Mouse (Mus musculus): ENCODE results near the gene Arid3a. TPM values are rescaled to one million over a fixed set of nuclear protein-coding genes. Genes with fewer than 3 reads are reported as not detected.

Arid3a gene
- total and polyA plus RNA-seq, 3 experiments = 1.3 to 1.7 (median 1.5) TPM

GRCm38 (mm10) chr10:79984195-79984816 is 57.5 kb downstream of the Arid3a start, which contains the start of gene Tmem259:
Gene Tmem259, minus strand, starts transcription at chr10:79984330.
- peak; percentile 92 to 93 for DNase-seq
- WGBS = under 1% methylated on average over 49 of the region's 49 CpGs
- Histone ChIP-seq H3K4me3 (peak within 1 kb of the TSS; percentile 92), H3K36me3 (ENCODE audit: control insufficient read depth, insufficient read depth, low read length) (no peaks in the 10 kb centered on the region), H3K9ac (ENCODE audit: low read depth, low read length) (peak within 1 kb of the TSS; percentile 87), H3K79me2 (replicated peaks; ENCODE audit: control insufficient read depth, insufficient read depth, low read length) (peaks cover 5% of the 10 kb centered on the region), H3K4me1 (ENCODE audit: control insufficient read depth, insufficient read depth, low read length) (peaks cover 20% of the 10 kb centered on the region), H3K27ac (peak within 1 kb of the TSS; percentile 96), H3K27me3 (ENCODE audit: control insufficient read depth, insufficient read depth, low read length) (no peaks in the 10 kb centered on the region)
- intact Hi-C loops (cut with DNase I) = loop anchor here (1.0 to 10.0 kb wide), 3 partner anchors 58 to 280 kb away; partner anchors contain the start of genes Arid3a, Dazap1 and Gamt
- no peak for TF ChIP-seq EP300 (IDR thresholded peaks at IDR 0.05; ENCODE audit: insufficient read depth, low read depth, low read length)
- peak; percentile 69 for TF ChIP-seq CTCF (IDR thresholded peaks at IDR 0.05)
- TF ChIP-seq POLR2A (IDR thresholded peaks at IDR 0.05; ENCODE audit: insufficient read depth, low read depth, low read length) = 0 out of 2 replicates have a peak, but pooled peaks have one; percentile 8

GRCm38 (mm10) chr10:79984871-79985270 is 58.0 kb downstream of the Arid3a start:
- peak overlapping the region; percentile 92 for H3K4me3 ChIP-seq
- H3K27me3 ChIP-seq (ENCODE audit: control insufficient read depth, insufficient read depth, low read length) = no peaks in the 10 kb centered on the region
- H3K79me2 ChIP-seq (replicated peaks; ENCODE audit: control insufficient read depth, insufficient read depth, low read length) = peaks cover 5% of the 10 kb centered on the region
- WGBS = 0% methylated on average over 22 of the region's 22 CpGs
- H3K9ac ChIP-seq (ENCODE audit: low read depth, low read length) = peak overlapping the region; percentile 73
- no peaks in the 10 kb centered on the region for H3K36me3 ChIP-seq (ENCODE audit: control insufficient read depth, insufficient read depth, low read length)
- TF ChIP-seq CTCF (IDR thresholded peaks at IDR 0.05) (no peak), POLR2A (IDR thresholded peaks at IDR 0.05; ENCODE audit: insufficient read depth, low read depth, low read length) (peak; percentile 50; the same call in 1 of the 2 replicates), EP300 (IDR thresholded peaks at IDR 0.05; ENCODE audit: insufficient read depth, low read depth, low read length) (peak; percentile 60)
- peak; percentile 92 to 98 for DNase-seq
- peaks cover 23% of the 10 kb centered on the region for H3K4me1 ChIP-seq (ENCODE audit: control insufficient read depth, insufficient read depth, low read length)
- intact Hi-C loops (cut with DNase I) = loop anchor here (1.0 to 10.0 kb wide), 4 partner anchors 58 to 280 kb away; partner anchors contain the start of genes Arid3a, Dazap1 and Gamt
- H3K27ac ChIP-seq = peak overlapping the region; percentile 96

GRCm38 (mm10) chr10:79985334-79986231 is 58.7 kb downstream of the Arid3a start:
- Histone ChIP-seq H3K36me3 (ENCODE audit: control insufficient read depth, insufficient read depth, low read length) (no peaks in the 10 kb centered on the region), H3K27me3 (ENCODE audit: control insufficient read depth, insufficient read depth, low read length) (no peaks in the 10 kb centered on the region), H3K4me1 (ENCODE audit: control insufficient read depth, insufficient read depth, low read length) (peaks cover 23% of the 10 kb centered on the region), H3K4me3 (peak overlapping the region; percentile 92), H3K9ac (ENCODE audit: low read depth, low read length) (peak overlapping the region; percentile 84), H3K79me2 (replicated peaks; ENCODE audit: control insufficient read depth, insufficient read depth, low read length) (peaks cover 5% of the 10 kb centered on the region), H3K27ac (peak overlapping the region; percentile 96)
- intact Hi-C loops (cut with DNase I) = loop anchor here (2.0 to 10.0 kb wide), 4 partner anchors 59 to 279 kb away; partner anchors contain the start of genes Arid3a, Dazap1, Gamt and Stk11
- TF ChIP-seq POLR2A (IDR thresholded peaks at IDR 0.05; ENCODE audit: insufficient read depth, low read depth, low read length) (peak; percentile 74; the same call in 1 of the 2 replicates), EP300 (IDR thresholded peaks at IDR 0.05; ENCODE audit: insufficient read depth, low read depth, low read length) (peak; percentile 56; the same call in 1 of the 2 replicates), CTCF (IDR thresholded peaks at IDR 0.05) (no peak)
- 1% methylated on average over 35 of the region's 35 CpGs for WGBS
- peak; percentile 81 to 84 for DNase-seq

GRCm38 (mm10) chr10:79986232-79986878 is 59.5 kb downstream of the Arid3a start:
- H3K27ac ChIP-seq = peak overlapping the region; percentile 96
- no peak for TF ChIP-seq EP300 (IDR thresholded peaks at IDR 0.05; ENCODE audit: insufficient read depth, low read depth, low read length)
- no peak for TF ChIP-seq CTCF (IDR thresholded peaks at IDR 0.05)
- no peak for TF ChIP-seq POLR2A (IDR thresholded peaks at IDR 0.05; ENCODE audit: insufficient read depth, low read depth, low read length)
- WGBS = 10% methylated on average over 6 of the region's 6 CpGs
- H3K27me3 ChIP-seq (ENCODE audit: control insufficient read depth, insufficient read depth, low read length) = no peaks in the 10 kb centered on the region
- peak overlapping the region; percentile 92 for H3K4me3 ChIP-seq
- peak overlapping the region; percentile 84 for H3K9ac ChIP-seq (ENCODE audit: low read depth, low read length)
- peaks cover 4% of the 10 kb centered on the region for H3K79me2 ChIP-seq (replicated peaks; ENCODE audit: control insufficient read depth, insufficient read depth, low read length)
- peak; percentile 64 to 67 for DNase-seq
- no peaks in the 10 kb centered on the region for H3K36me3 ChIP-seq (ENCODE audit: control insufficient read depth, insufficient read depth, low read length)
- H3K4me1 ChIP-seq (ENCODE audit: control insufficient read depth, insufficient read depth, low read length) = peaks cover 23% of the 10 kb centered on the region
- intact Hi-C loops (cut with DNase I) = loop anchor here (2.0 to 10.0 kb wide), 3 partner anchors 66 to 278 kb away; partner anchors contain the start of genes Dazap1, Gamt and Stk11

GRCm38 (mm10) chr10:79986963-79987362 is 60.1 kb downstream of the Arid3a start:
- intact Hi-C loops (cut with DNase I) = loop anchor here (2.0 to 10.0 kb wide), 3 partner anchors 65 to 278 kb away; partner anchors contain the start of genes Dazap1, Gamt and Stk11
- no peaks in the 10 kb centered on the region for H3K36me3 ChIP-seq (ENCODE audit: control insufficient read depth, insufficient read depth, low read length)
- WGBS = 9% methylated on average over 11 of the region's 11 CpGs

More at GRCm38 (mm10) chr10:79986963-79987362, 60.1 kb downstream of the Arid3a start:
- Histone ChIP-seq H3K79me2 (replicated peaks; ENCODE audit: control insufficient read depth, insufficient read depth, low read length) (peaks cover 2% of the 10 kb centered on the region), H3K4me3 (peak overlapping the region; percentile 15; the same call in 1 of the 2 replicates), H3K27me3 (ENCODE audit: control insufficient read depth, insufficient read depth, low read length) (no peaks in the 10 kb centered on the region), H3K4me1 (ENCODE audit: control insufficient read depth, insufficient read depth, low read length) (peaks cover 23% of the 10 kb centered on the region), H3K27ac (peak overlapping the region; percentile 96), H3K9ac (ENCODE audit: low read depth, low read length) (no peak overlapping the region)
- DNase-seq = peak; percentile 88 to 91
- 0 out of 2 replicates have a peak, but pooled peaks have one; percentile 20 for TF ChIP-seq EP300 (IDR thresholded peaks at IDR 0.05; ENCODE audit: insufficient read depth, low read depth, low read length)
- 0 out of 2 replicates have a peak, but pooled peaks have one; percentile 13 for TF ChIP-seq POLR2A (IDR thresholded peaks at IDR 0.05; ENCODE audit: insufficient read depth, low read depth, low read length)
- peak; percentile 98 for TF ChIP-seq CTCF (IDR thresholded peaks at IDR 0.05)
